Mouse (Mus musculus) megakaryocyte-erythroid progenitor cell, adult 5 weeks (primary cell): Measurements from ENCODE around the gene Nup88. TPM values are rescaled to one million over a fixed set of nuclear protein-coding genes. Genes with fewer than 3 reads are reported as not detected.

Experiments used
- polyA plus RNA-seq: library from polyadenylated mRNA; stranded (reverse); fragments of >175 nt; gene quantifications from 2 replicates; pipeline ENCODE4 v1.2.3, GENCODE M21; 2012

Gene Nup88
- 48.8 and 50.1 TPM in 2 replicates for polyA plus RNA-seq

DNA sequence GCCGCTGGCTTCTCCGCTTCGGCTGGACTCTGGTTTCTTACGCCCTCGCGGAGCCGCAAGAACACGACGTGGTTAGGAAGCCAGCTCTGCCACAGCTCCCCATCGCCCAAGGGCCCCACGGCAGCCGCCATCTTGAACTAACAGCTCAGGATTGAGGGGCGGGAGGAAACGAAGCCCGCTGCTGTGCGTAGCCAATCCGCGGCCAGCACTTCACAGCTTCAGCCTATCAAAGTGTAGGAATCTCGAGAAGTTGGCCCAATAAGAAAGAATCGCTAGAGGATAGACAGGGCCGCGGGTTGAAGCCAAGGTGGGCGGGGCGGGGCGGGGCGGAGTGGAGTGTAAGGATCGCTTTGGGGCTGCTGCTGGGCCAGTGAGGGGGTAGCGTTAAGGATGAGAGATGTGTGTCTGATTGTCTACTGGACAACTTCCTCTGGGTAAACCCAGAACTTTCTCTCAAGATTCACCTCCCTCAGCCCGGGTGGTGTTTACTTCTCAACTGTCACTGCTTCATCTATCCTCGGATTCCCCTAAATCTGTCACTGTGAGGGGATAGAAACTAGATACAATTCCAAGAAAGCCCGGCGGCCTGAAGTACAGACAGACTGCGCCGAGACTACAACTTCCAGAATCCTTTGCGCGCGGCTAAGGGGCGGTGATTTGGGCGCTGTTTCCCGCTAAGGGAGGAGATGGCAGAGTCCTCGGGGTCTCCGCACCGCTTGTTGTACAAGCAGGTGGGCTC, at the start of gene Nup88, which contains the start of gene Rpain:
Gene Nup88 (minus strand): TSS at position 153 of the 739 bp plus-strand sequence.
Gene Rpain (plus strand): TSS at position 393 of the 739 bp plus-strand sequence.

DNA sequence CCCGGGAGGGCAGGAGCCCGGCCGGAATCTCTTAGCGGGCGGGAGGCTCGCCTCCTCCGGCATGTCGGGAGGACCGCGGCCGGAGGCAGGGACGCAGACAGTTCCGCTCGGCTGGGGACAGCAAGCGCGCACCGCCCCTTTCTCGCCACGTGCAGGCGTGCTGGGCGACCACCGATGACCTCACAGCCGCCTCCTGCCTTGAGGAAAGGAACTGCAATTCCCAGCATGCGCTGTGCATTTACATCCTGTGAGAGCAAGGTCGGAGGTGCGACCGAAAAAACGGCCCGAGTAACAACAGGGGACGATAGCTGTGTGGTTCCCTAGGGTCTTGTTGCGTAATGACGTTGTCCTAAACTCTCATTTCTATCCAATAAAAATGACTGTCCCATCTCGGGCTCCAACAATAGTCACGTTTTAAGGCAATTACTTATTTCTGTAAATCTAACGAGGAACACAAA, 34.6 kb upstream of the Nup88 start, which contains the start of gene Dhx33:
Gene Dhx33 (minus strand): TSS at position 122 of the 458 bp plus-strand sequence.

DNA sequence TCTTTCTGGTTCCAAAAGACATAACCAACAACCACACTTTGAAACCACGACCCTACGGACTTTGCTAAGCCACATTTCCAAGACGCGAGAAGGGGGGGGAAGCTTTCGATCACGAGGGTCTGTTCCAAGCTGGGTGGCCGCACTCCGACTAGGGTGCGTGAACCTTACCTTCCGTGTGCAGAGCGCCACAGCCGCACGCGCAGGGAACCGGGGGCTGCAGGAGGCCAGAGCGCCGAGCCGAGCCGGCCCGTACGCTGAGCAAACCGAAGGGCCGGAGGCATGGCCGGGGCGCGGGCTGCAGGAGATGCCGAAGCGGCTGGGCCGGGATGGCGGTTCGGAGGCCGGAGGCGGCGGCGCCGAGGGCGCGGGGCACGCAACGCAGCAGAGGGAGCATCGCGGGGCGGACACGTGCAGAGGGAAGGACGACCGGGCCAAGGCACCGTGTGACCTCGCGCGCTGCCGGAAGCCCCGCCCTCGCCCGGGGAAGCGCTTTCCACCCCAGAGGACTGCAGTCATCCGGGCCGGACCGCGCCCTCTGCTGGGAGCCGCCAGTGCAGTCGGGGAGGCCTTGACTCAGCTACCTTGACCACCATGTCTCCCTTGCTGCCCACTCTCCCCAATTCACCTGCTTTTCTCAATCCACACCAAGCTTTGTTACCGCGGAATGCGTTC, 12.9 kb upstream of the Nup88 start, which contains the start of gene C1qbp:
Gene C1qbp (minus strand): TSS at position 470 of the 672 bp plus-strand sequence.

Other genes with a start within 250 kb of the Nup88 start
- gene Zfp3, start 205.8 kb downstream of the Nup88 start, polyA plus RNA-seq = 1.4 and 1.6 TPM in 2 replicates
- gene Scimp, start 157.4 kb downstream of the Nup88 start, polyA plus RNA-seq = not detected in 2 replicates
- gene Rabep1, start 125.2 kb downstream of the Nup88 start, polyA plus RNA-seq = 14.1 and 14.7 TPM in 2 replicates
- gene Rpain, start 240 bp upstream of the Nup88 start, polyA plus RNA-seq = 10.0 and 15.1 TPM in 2 replicates
- 585 and 621 TPM in 2 replicates for gene C1qbp, start 13.1 kb upstream of the Nup88 start, polyA plus RNA-seq
- 12.1 and 15.0 TPM in 2 replicates for gene Dhx33, start 34.5 kb upstream of the Nup88 start, polyA plus RNA-seq
- 1.7 and 2.4 TPM in 2 replicates for gene Mis12, start 49.6 kb upstream of the Nup88 start, polyA plus RNA-seq
- gene Derl2, start 49.9 kb upstream of the Nup88 start, polyA plus RNA-seq = 16.6 and 25.7 TPM in 2 replicates
- 0.11 TPM in 1 of 2 replicates, not detected in the other for gene 6330403K07Rik, start 63.5 kb upstream of the Nup88 start, polyA plus RNA-seq
- gene Nlrp1a, start 174.7 kb upstream of the Nup88 start, polyA plus RNA-seq = 0.14 and 0.30 TPM in 2 replicates